Mouse (Mus musculus): ENCODE measurements around the gene 1700015G11Rik.
A peak's percentile ranks its signal among the peaks of the same experiment; 100 is the strongest.

The 1700015G11Rik gene

GRCm38 (mm10) chr7:52015628-52016027, at the start of gene 1700015G11Rik:
Gene 1700015G11Rik, minus strand, starts transcription at chr7:52015728.
- DNase-seq = no peak

GRCm38 (mm10) chr7:52056954-52057353, 41.4 kb upstream of the 1700015G11Rik start:
- DNase-seq = no peak

- no peak for DNase-seq
These were observed 40.7 kb upstream of the 1700015G11Rik start for GRCm38 (mm10) chr7:52056274-52056673.

- DNase-seq = no peak
These were observed 40.3 kb upstream of the 1700015G11Rik start for GRCm38 (mm10) chr7:52055831-52056230.

- DNase-seq = no peak
These were observed 22.4 kb upstream of the 1700015G11Rik start for GRCm38 (mm10) chr7:52037600-52038582.

GRCm38 (mm10) chr7:52024050-52024626, 8.6 kb upstream of the 1700015G11Rik start:
- DNase-seq = no peak

- no peak for DNase-seq
These were observed 6.5 kb upstream of the 1700015G11Rik start for GRCm38 (mm10) chr7:52022039-52022438.

GRCm38 (mm10) chr7:52015180-52015579, 348 bp downstream of the 1700015G11Rik start:
- DNase-seq = no peak

GRCm38 (mm10) chr7:52013457-52013856, 2.1 kb downstream of the 1700015G11Rik start:
- DNase-seq = no peak

GRCm38 (mm10) chr7:52007138-52007537, 8.4 kb downstream of the 1700015G11Rik start:
- no peak for DNase-seq

- DNase-seq = no peak
These were observed 9.3 kb downstream of the 1700015G11Rik start for GRCm38 (mm10) chr7:52006296-52006630.

GRCm38 (mm10) chr7:52005511-52006295, 9.8 kb downstream of the 1700015G11Rik start, which contains the start of gene Svip:
Gene Svip, minus strand, starts transcription at chr7:52006018.
- DNase-seq = peak; percentile 99

GRCm38 (mm10) chr7:51991020-51991419, 24.5 kb downstream of the 1700015G11Rik start:
- no peak for DNase-seq

- no peak for DNase-seq
These were observed 28.6 kb downstream of the 1700015G11Rik start for GRCm38 (mm10) chr7:51986909-51987308.

- DNase-seq = no peak
These were observed 29.8 kb downstream of the 1700015G11Rik start for GRCm38 (mm10) chr7:51985763-51986162.

- no peak for DNase-seq
These were observed 33.2 kb downstream of the 1700015G11Rik start for GRCm38 (mm10) chr7:51982303-51982702.

GRCm38 (mm10) chr7:51979271-51979670, 36.3 kb downstream of the 1700015G11Rik start:
- no peak for DNase-seq

- DNase-seq = no peak
These were observed 40.3 kb downstream of the 1700015G11Rik start for GRCm38 (mm10) chr7:51975181-51975580.

GRCm38 (mm10) chr7:51973526-51973925, 42.0 kb downstream of the 1700015G11Rik start:
- no peak for DNase-seq

GRCm38 (mm10) chr7:51973091-51973490, 42.4 kb downstream of the 1700015G11Rik start:
- DNase-seq = no peak

GRCm38 (mm10) chr7:51972252-51972855, 43.2 kb downstream of the 1700015G11Rik start:
- DNase-seq = peak; percentile 30

GRCm38 (mm10) chr7:51969379-51969778, 46.1 kb downstream of the 1700015G11Rik start:
- DNase-seq = no peak

- no peak for DNase-seq
These were observed 47.9 kb downstream of the 1700015G11Rik start for GRCm38 (mm10) chr7:51967581-51967980.

All from cerebellum, adult 9-11 months (tissue).